Mouse (Mus musculus) forebrain, embryonic 14.5 days (tissue): Measurements from ENCODE around the gene Maml3. TPM values are rescaled to one million over a fixed set of nuclear protein-coding genes. Genes with fewer than 3 reads are reported as not detected.
A peak's percentile ranks its signal among the peaks of the same experiment; 100 is the strongest.

Experiments used
- ATAC-seq: fragments of 200-750 bp; cut with Nextera tagmentation; 2 replicates; pipeline ENCODE4 v1.8.0; 2017; ENCODE audit warnings: mild to moderate bottlenecking, moderate library complexity
- DNase-seq: peaks from one replicate; pipeline ENCODE4 v3.0.0-alpha.2; 2015; ENCODE audit warnings: low spot score
- H3K27ac ChIP-seq: fragments of 300-500 bp; sonication (generic); 2 replicates; pipeline ENCODE4 v1.5.1; 2014; ENCODE audit warnings: low read depth, mild to moderate bottlenecking, control low read depth, low read length, moderate library complexity
- H3K27me3 ChIP-seq: fragments of 300-500 bp; sonication (generic); replicated peaks from 2 replicates; pipeline ENCODE4 v1.6.1; 2014; ENCODE audit warnings: low read length, control low read depth, mixed read lengths; ENCODE audit not compliant: control insufficient read depth, insufficient read depth
- H3K36me3 ChIP-seq: fragments of 300-500 bp; sonication (generic); 2 replicates; pipeline ENCODE4 v1.6.1; 2014; ENCODE audit warnings: low read length, control low read depth; ENCODE audit not compliant: control insufficient read depth, insufficient read depth
- H3K4me1 ChIP-seq: fragments of 300-500 bp; sonication (generic); 2 replicates; pipeline ENCODE4 v1.6.1; 2014; ENCODE audit warnings: antibody characterized with exemption, low read length, control low read depth; ENCODE audit not compliant: control insufficient read depth, insufficient read depth
- H3K4me2 ChIP-seq: fragments of 300-500 bp; sonication (generic); 2 replicates; pipeline ENCODE4 v1.6.1; 2014; ENCODE audit warnings: mild to moderate bottlenecking, control low read depth, low read length
- H3K4me3 ChIP-seq: fragments of 300-500 bp; sonication (generic); 2 replicates; pipeline ENCODE4 v1.5.1; 2014; ENCODE audit warnings: low read depth, low read length, control low read depth
- H3K9ac ChIP-seq: fragments of 300-500 bp; sonication (generic); 2 replicates; pipeline ENCODE4 v1.6.1; 2014; ENCODE audit warnings: mild to moderate bottlenecking, low read length, control low read depth, moderate library complexity
- H3K9me3 ChIP-seq: fragments of 300-500 bp; sonication (generic); replicated peaks from 2 replicates; pipeline ENCODE4 v1.6.1; 2016; ENCODE audit warnings: low read length, control low read depth, mixed read lengths; ENCODE audit not compliant: control insufficient read depth
- WGBS: fragments of 180-500 bp; shearing (Covaris S2); extraction: QIAGEN DNeasy Blood & Tissue Kit; methylation state at CpG from one replicate; pipeline ENCODE4 v1.1.7; 2014; 5-methylcytosine and 5-hydroxymethylcytosine counted together
- polyA plus RNA-seq: library from polyadenylated mRNA; unstranded; fragments of >200 nt; fragmentation: Nextera tagmentation; extraction: Ambion mirVana; gene quantifications from 2 replicates; pipeline ENCODE4 v1.2.1, GENCODE M21; 2014

The Maml3 gene
- polyA plus RNA-seq, 1 experiment from 2014 or later: 4.2 TPM

DNA sequence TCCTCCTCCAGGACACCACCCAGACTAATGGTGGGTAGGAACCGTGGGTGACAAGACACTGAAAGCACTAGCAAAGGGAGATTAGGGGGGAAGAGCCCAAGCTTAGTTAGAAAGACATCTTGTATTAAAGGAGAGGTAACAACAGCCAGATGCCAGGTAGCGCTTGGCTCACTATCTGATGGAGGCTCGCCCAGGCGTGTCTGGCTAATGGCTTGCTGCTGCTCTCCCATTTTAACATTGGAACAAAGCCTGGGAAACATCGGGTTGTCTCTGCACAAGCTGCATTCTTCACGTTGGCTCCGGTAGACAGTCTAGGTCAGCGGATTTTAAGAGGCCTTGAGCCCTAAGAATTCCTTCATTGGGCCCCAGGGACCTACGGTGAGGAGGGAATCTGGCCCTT lies 10.5 kb upstream of the Maml3 start:
- Histone ChIP-seq H3K4me2 (no peak overlapping the region), H3K27ac (no peak overlapping the region), H3K4me1 (no peaks in the 10 kb centered on the region), H3K4me3 (no peak overlapping the region), H3K9ac (no peak overlapping the region), H3K27me3 (no peaks in the 10 kb centered on the region), H3K9me3 (no peaks in the 10 kb centered on the region), H3K36me3 (no peaks in the 10 kb centered on the region)
- no peak for DNase-seq
- no peak for ATAC-seq
- 71% methylated on average over 9 of the region's 9 CpGs for WGBS

DNA sequence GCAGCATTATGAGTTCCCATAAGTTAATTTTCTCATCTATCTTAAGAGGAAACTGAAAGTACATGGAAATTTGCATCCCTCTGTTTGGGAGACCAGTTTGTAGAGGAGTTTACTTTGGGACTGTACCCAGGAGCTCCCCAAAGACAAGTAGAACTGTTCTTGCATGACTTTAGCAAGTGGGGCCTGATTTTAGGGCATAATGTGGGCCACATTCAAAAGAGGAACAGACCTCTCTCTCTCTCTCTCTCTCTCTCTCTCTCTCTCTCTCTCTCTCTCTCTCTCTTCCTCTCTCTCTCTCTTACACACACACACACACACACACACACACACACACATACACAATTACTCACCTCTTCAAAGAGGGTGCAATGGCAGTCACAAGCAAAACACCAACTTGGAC lies 3.2 kb upstream of the Maml3 start:
- no peak overlapping the region for H3K27ac ChIP-seq
- H3K4me1 ChIP-seq: no peaks in the 10 kb centered on the region
- no peaks in the 10 kb centered on the region for H3K9me3 ChIP-seq
- H3K27me3 ChIP-seq: no peaks in the 10 kb centered on the region
- no peaks in the 10 kb centered on the region for H3K36me3 ChIP-seq
- H3K9ac ChIP-seq: no peak overlapping the region
- ATAC-seq: no peak
- DNase-seq: no peak
- H3K4me3 ChIP-seq: no peak overlapping the region
- H3K4me2 ChIP-seq: no peak overlapping the region

DNA sequence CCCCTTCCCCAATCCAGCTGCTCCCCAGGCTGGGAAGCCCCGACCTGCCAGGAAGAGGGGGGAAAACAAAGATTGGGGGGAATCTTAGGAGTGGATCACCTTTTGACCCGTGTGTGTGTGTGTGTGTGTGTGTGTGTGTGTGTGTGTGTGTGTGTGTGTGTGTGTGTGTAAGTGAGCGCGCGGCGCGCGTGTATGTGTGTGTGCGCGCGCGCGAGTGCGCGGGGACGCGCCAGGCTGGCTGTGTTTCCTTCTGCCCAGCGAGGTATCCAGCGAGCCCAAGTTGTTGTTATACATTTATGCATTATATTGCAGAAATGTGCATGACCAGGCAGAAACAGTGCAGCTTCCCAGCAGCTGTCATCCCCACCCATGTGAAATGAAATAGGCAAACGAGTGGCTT lies 280 bp upstream of the Maml3 start:
- Histone ChIP-seq H3K4me3 (peak overlapping the region; percentile 73), H3K27ac (peak overlapping the region; percentile 99), H3K9me3 (no peaks in the 10 kb centered on the region), H3K4me1 (peaks cover 8% of the 10 kb centered on the region; the same call in 1 of the 2 replicates), H3K4me2 (peak overlapping the region; percentile 91), H3K9ac (peak overlapping the region; percentile 95), H3K27me3 (no peaks in the 10 kb centered on the region), H3K36me3 (no peaks in the 10 kb centered on the region)
- 0% methylated on average over 13 of the region's 20 CpGs for WGBS
- ATAC-seq (no peak), DNase-seq (no peak)

DNA sequence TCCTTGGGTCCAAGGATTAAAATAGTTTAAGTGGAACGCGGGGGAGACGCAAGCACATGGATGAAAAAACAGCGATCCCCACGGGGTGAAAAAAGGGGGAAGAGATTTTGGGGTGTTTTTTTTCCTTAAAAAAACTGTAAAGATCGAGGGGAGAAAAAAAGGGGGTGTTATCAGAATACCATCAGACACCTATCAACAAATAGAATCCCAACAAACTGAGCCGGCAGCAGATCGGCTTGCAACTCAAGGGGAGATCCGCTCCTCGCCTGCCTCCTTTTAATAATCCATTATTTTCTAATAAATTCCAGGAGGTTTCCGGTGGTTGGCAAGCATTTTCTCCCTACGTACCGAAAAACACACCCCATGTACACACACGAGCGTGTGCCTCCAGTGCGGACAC lies 668 bp downstream of the Maml3 start:
- Histone ChIP-seq H3K4me1 (peaks cover 8% of the 10 kb centered on the region; the same call in 1 of the 2 replicates), H3K4me2 (peak overlapping the region; percentile 91), H3K27me3 (no peaks in the 10 kb centered on the region), H3K36me3 (no peaks in the 10 kb centered on the region), H3K9ac (peak overlapping the region; percentile 95), H3K9me3 (no peaks in the 10 kb centered on the region), H3K4me3 (peak overlapping the region; percentile 73), H3K27ac (peak overlapping the region; percentile 99)
- WGBS: under 1% methylated on average over 16 of the region's 16 CpGs
- no peak for DNase-seq
- no peak for ATAC-seq

DNA sequence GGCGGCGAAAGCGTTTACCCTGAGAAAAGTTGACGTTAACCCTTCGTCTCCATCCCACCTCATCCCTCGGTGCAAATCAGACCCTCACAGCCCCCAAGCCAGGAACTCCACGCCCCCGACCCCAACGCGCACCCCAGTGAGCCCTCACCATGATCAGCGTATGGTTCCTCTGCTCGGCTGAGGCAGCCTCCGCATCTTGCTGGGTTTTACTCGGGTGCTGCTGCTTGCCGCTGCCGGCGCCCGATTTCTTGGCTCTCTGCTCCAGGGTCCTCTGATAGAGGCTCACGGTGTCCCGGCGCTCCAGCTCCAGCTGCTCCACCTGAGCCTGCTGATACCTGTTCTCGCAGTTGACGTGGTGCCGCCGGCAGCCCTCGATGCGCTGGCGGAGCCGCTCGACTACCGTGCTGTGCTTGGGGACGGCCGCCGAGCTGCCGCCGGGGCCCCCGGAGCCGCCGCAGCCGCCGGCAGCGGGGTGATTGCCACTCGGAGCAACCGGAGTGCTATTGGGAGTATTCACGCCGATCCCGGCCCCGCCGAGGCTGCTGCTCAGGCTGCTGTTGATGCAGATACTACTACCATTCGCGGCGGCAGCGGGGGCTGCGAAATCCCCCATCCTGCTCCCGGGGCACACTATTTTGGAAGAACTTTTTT lies 1.2 kb downstream of the Maml3 start:
- Histone ChIP-seq H3K36me3 (no peaks in the 10 kb centered on the region), H3K27me3 (no peaks in the 10 kb centered on the region), H3K27ac (peak overlapping the region; percentile 99), H3K9me3 (no peaks in the 10 kb centered on the region), H3K4me2 (peak overlapping the region; percentile 91), H3K4me3 (peak overlapping the region; percentile 73), H3K9ac (peak overlapping the region; percentile 95), H3K4me1 (peaks cover 8% of the 10 kb centered on the region; the same call in 1 of the 2 replicates)
- no peak for ATAC-seq
- under 1% methylated on average over 55 of the region's 55 CpGs for WGBS
- peak; percentile 62 for DNase-seq

DNA sequence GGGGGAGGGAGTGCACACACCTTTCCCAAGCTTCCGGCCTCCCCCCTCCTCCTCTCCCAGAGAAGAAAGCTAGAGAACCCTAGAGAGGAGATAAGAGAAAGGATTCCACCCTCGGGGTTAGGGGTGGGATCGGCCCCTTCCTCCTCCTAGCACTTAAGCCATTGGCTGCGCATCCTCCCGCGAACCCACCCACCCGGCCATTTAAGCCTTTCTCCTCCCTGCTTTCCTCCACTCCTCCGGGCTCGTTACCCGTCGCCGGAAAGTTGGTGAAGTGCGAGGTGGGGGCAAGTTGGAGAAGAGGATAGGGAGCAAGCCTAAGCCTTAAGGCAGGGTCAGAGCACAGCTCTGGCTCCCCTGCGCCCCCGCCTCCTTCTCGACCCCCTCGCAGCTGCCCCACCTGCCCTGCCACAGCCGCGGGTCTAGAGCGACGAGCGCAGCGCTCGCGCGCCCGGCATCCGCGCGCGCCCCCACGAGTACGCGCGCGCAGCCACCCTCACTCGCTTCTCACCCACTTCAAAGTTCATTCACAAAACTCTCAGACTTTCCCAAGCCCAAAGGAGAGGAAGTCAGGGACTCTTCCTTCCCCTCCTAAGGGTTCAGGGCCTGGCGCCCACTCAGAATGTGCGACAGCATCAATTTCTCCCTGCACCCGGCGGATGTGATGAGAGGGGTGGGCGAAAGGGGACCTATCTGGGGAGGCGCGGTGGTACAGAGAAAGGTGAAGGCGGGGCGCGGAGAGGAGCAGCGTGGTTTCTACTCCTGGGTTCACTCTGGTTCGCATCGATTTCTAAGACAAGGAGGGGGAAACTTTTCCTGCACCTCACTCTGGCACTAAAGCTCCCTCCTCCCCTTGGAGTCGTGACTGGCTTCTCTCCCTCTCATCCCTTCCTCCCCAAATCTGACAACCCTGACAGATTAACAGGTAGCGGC lies 2.0 kb downstream of the Maml3 start:
- under 1% methylated on average over 52 of the region's 52 CpGs for WGBS
- Histone ChIP-seq H3K9me3 (no peaks in the 10 kb centered on the region), H3K36me3 (no peaks in the 10 kb centered on the region), H3K4me1 (peaks cover 8% of the 10 kb centered on the region; the same call in 1 of the 2 replicates), H3K27me3 (no peaks in the 10 kb centered on the region), H3K4me2 (peak overlapping the region; percentile 91), H3K4me3 (peak overlapping the region; percentile 73), H3K27ac (peak overlapping the region; percentile 99), H3K9ac (peak overlapping the region; percentile 95)
- peak; percentile 76 for ATAC-seq
- peak; percentile 93 for DNase-seq

DNA sequence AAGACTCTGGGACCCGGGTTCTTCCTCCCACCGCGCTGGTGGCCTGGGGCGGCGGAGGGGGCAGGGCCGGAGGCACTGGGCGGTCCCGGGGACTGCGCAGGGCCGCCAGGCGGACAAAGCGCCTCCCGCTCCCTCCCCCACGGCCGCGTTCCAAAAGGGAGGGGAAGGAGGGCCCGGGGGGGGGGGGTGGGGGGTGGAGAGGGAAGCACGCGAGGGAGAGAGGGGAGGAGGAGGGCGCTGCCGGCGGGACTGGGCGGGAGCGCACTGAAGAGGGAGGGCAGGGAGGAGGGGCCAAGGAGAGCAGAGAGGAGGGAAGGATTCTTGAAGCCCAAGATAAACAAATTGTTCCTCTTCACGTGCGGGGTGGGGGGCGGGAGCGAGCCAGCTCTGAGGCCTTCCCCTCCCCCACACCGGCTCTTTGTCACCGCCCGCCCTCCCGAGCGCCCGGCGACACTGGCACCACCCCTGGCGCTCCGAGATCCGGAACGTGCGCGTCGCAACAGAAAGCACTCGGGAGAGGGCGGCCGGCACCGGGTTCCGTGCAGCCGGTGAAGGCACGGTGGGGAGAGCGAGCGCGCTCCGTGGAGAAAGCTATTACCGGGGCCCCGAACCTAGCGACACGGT lies 2.8 kb downstream of the Maml3 start:
- 0% methylated on average over 40 of the region's 57 CpGs for WGBS

DNA sequence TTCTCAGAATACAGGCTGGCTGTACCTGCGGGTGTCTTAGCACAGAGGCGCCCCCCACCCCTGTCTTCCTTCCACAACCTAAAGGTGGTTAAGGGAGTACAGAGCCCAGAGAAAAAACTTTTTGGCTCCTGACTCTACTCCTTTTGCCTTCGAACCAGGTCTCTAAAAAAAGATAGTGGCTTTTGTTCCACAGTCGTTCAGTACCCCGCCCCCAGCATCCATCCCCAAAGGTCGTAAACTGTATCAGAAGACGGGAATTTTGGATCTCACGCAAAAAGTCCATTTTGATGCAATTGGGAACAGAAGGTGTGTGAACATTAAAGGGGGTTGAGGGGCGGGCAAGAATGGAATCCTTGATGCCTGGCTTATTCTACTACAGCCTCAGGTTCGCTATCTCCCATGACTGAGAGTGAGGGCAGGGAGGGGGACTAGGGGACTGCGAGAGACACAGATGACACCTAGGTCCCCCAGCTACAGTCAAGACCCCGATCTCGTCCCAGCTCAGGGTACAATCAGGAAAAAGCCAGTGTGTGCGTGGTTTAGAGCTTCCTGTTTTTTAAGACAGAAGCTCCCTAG lies 3.4 kb downstream of the Maml3 start:
- WGBS: 2% methylated on average over 14 of the region's 14 CpGs
- peak overlapping the region; percentile 91 for H3K4me2 ChIP-seq
- DNase-seq (no peak), ATAC-seq (peak; percentile 30)
- peak overlapping the region; percentile 99 for H3K27ac ChIP-seq
- peaks cover 8% of the 10 kb centered on the region; the same call in 1 of the 2 replicates for H3K4me1 ChIP-seq
- H3K27me3 ChIP-seq: no peaks in the 10 kb centered on the region
- no peaks in the 10 kb centered on the region for H3K9me3 ChIP-seq
- H3K4me3 ChIP-seq: peak overlapping the region; percentile 73
- peak overlapping the region; percentile 95 for H3K9ac ChIP-seq
- no peaks in the 10 kb centered on the region for H3K36me3 ChIP-seq

More for the DNA sequence above, 2.8 kb downstream of the Maml3 start:
- ATAC-seq (peak; percentile 81), DNase-seq (peak; percentile 95)
- Histone ChIP-seq H3K4me1 (peaks cover 8% of the 10 kb centered on the region; the same call in 1 of the 2 replicates), H3K36me3 (no peaks in the 10 kb centered on the region), H3K9ac (peak overlapping the region; percentile 95), H3K4me3 (peak overlapping the region; percentile 73), H3K27ac (peak overlapping the region; percentile 99), H3K4me2 (peak overlapping the region; percentile 91), H3K27me3 (no peaks in the 10 kb centered on the region), H3K9me3 (no peaks in the 10 kb centered on the region)
